Mouse (Mus musculus): ENCODE measurements around the gene Slc45a1. TPM values are rescaled to one million over a fixed set of nuclear protein-coding genes. Genes with fewer than 3 reads are reported as not detected.

Gene Slc45a1
- polyA plus RNA-seq, 1 experiment from 2014 or later, result not detected

- peak; percentile 23 for DNase-seq (ENCODE audit: low spot score)
These were observed 8.1 kb upstream of the Slc45a1 start for GRCm38 (mm10) chr4:150659926-150660610.

- DNase-seq (ENCODE audit: low spot score), result no peak
These were observed 4.5 kb upstream of the Slc45a1 start for GRCm38 (mm10) chr4:150656504-150656903.

DNA sequence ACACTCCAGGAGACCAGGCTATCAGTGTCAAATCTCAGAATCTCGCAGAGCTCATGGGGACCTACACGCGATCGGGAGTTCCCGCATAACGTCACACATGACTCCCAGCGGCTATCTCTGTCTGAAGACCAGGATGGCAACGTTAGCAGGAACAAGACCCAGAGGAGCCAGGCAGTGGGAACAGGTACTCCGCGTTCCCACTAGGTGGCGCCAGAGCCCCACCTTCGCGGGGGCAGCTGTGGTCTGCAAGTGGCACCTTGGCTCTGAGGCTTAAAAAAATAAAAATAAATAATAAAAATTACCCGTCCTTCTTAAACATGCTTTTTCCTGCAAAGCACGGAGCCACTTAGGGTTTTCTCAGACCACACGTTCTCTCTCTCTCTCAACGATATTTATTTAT lies 4.0 kb upstream of the Slc45a1 start:
- peak; percentile 83 for DNase-seq (ENCODE audit: low spot score)

- DNase-seq (ENCODE audit: low spot score), result no peak
These were observed 1.2 kb upstream of the Slc45a1 start for GRCm38 (mm10) chr4:150653072-150653599.

DNA sequence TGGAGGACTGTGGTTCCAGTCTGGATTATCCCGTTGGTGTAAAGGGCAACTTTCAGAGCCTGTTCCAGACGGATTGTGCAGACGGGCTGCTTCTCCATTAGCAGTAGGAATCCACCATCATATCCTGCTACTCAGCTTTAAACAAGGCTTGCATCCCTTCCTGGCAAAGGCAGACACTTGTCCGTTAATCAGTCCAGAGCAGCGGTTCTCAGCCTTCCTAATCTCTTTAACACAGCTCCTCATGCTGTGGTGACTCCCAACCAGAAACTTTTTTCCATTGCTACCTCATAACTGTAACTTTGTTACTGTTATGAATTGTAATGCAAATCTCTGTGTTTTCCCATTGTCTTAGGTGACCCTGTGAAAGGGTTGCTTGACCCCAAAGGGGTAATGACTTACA lies 2.6 kb downstream of the Slc45a1 start:
- no peak for DNase-seq (ENCODE audit: low spot score)

DNA sequence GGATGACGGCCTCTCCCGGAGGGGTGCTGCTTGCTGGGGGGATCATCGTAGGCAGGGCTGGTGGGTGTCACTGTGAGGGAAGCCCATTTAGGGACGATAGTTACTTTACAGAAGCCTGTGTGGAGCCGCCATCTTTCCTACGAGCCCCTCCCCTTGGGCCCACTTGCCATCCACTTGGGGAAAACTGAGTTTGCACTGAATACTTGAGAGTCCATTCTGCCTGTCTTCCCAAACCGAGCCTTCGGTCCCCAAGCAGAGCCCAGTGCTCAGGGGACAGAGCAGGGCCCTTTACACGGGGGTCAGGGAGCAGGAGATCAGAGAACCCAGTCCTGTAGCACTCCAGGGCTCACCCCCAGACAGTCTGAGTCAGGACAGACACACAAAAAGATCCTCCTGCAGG lies 7.7 kb downstream of the Slc45a1 start:
- no peak for DNase-seq (ENCODE audit: low spot score)

GRCm38 (mm10) chr4:150636635-150637034 lies 15.3 kb downstream of the Slc45a1 start:
- no peak for DNase-seq (ENCODE audit: low spot score)

DNA sequence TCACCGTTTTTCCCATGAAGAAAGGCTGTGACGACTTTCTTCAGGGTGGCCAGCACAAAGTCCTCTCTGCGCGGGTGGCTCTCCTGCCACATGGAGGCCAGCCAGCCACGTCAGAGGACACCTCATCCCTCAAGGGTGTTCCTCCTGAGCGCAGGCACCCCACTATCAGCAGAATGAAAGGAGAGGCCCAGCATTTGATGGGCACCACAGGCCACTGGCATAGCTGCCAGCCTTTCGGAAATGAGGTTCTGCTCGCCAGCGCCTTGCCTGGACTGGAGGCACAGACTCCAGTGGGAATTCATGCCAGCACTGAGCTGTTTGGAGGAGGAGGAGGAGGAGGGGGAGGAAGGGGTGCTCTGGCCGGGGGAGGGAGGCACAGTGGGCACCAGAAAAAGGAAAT lies 16.4 kb downstream of the Slc45a1 start:
- DNase-seq (ENCODE audit: low spot score), result no peak

DNA sequence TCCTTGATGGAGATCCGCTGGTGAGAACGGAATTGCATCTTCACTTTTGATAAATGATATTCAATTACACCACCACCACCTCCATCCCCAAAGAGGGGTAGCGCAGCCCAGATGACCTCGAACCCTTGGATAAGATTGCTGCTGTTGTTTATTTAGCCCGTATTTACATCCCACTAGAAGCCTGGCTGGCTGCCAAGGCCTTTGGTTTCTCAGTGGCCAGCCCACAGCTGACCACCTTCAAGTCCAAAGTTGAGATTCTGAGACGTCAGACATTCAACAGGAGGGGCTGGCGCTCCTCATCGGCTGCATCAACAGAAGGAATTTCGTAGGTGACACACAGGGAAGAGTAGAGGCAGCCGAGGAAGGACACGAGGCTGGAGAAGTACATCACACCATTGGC lies 22.7 kb downstream of the Slc45a1 start:
- no peak for DNase-seq (ENCODE audit: low spot score)

- peak; percentile 70 for DNase-seq (ENCODE audit: low spot score)
These were observed 25.8 kb downstream of the Slc45a1 start for GRCm38 (mm10) chr4:150625951-150626732.

DNA sequence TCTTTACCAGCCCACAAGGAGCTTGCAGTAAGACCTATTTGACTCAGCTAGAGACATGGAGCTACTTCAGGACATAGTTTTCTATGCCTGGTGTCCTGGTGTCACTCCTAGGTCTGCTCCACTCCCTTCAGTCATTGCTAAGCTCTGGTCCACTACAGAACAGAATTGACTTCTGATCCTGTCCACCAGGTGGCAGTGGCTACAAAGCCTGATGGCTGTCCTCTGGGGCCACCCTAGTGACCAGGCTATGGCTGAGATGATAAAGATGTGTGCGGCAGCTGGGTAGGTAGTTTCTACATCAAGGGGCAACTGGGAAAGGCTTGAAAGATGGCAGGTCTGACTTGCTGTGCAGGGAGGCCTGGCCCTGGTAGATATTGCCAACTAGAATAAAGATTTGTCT lies 26.5 kb downstream of the Slc45a1 start:
- no peak for DNase-seq (ENCODE audit: low spot score)

DNA sequence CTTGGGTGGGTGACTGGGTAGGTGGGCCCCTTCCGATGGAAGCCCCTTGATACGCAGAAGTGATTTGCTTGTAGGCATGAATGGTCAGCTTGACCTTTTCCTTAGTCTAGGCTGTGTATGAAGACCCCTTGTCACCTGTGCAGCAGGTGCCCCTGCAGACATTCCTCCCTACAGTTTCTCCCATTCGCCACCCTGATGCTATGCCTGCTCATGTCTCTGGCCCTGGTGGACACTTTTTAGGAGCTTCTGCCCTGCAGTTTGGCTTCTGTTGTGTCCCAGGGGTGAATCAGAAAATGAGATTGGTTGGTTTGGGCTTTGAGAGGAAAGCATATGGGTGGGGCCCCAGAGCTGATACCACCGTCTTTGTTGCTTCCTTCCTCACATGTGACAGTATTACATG lies 27.0 kb downstream of the Slc45a1 start:
- DNase-seq (ENCODE audit: low spot score), result no peak

GRCm38 (mm10) chr4:150624214-150624823 lies 27.7 kb downstream of the Slc45a1 start:
- DNase-seq (ENCODE audit: low spot score), result no peak

- no peak for DNase-seq (ENCODE audit: low spot score)
These were observed 29.3 kb downstream of the Slc45a1 start for GRCm38 (mm10) chr4:150622641-150623040.

DNA sequence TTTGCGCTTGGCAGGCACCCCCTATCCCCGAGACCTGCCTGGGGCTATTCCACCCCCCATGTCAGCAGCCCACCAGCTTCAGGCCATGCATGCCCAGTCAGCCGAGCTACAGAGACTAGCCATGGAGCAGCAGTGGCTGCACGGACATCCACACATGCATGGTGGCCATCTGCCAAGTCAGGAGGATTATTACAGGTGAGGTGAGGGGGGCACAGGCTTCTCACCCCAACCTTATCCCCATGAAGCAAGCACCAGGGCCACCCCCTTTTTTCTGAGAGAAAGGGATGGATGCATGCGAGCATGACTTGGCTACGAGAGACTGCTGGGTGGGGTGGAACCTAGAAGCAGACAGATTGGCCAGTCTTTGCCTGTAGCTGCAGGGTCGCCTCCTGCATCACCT lies 33.0 kb downstream of the Slc45a1 start:
- no peak for DNase-seq (ENCODE audit: low spot score)

- no peak for DNase-seq (ENCODE audit: low spot score)
These were observed 35.1 kb downstream of the Slc45a1 start for GRCm38 (mm10) chr4:150616841-150617240.

GRCm38 (mm10) chr4:150616029-150616420 lies 35.9 kb downstream of the Slc45a1 start:
- no peak for DNase-seq (ENCODE audit: low spot score)

GRCm38 (mm10) chr4:150615251-150616028 lies 36.5 kb downstream of the Slc45a1 start:
- DNase-seq (ENCODE audit: low spot score), result no peak

- no peak for DNase-seq (ENCODE audit: low spot score)
These were observed 38.3 kb downstream of the Slc45a1 start for GRCm38 (mm10) chr4:150613715-150614114.

GRCm38 (mm10) chr4:150608670-150609069 lies 43.3 kb downstream of the Slc45a1 start:
- DNase-seq (ENCODE audit: low spot score), result no peak

GRCm38 (mm10) chr4:150606449-150607161 lies 45.4 kb downstream of the Slc45a1 start:
- no peak for DNase-seq (ENCODE audit: low spot score)
